Mouse (Mus musculus) thymus, postnatal 25 days (tissue): ENCODE measurements at regions not wholly inside any gene's neighbourhood (a gene's known extent, or its start where the extent isn't known, plus 50 kb on each side); places are given as distances from the start of the nearest gene placed in this dataset.
A peak's percentile ranks its signal among the peaks of the same experiment; 100 is the strongest.
"Not testable (repeated sequence)": the region's sequence is repeated elsewhere in the genome, so short reads cannot be mapped to it uniquely, and the experiment has no call there.

Experiments
- DNase-seq: peaks from one replicate; pipeline ENCODE4 v3.0.0; 2022

DNA sequence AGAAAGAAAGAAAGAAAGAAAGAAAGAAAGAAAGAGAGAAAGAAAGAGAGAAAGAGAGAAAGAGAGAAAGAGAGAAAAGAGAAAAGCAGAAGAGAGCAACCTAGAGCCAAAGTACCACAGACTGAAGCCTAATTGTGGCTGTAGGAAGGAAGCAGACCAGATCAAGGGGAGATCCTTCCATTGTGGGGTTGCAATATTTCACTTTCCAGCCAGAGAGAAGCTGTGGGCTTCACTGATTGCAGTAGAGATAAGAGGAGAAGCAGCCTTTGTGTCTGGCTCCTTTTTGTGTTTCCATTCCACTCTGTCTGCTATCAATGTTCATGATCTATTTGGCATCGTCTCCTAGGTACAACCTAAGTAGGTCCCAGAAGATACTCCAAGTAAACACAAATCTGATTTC is 79.0 kb upstream of the Xcl1 start:
- DNase-seq = no peak

- no peak for DNase-seq
These were observed 78.1 kb upstream of the Xcl1 start for GRCm38 (mm10) chr1:165013428-165013827.

GRCm38 (mm10) chr1:165012376-165012775 is 77.0 kb upstream of the Xcl1 start:
- DNase-seq = no peak

- peak; percentile 49 for DNase-seq
These were observed 64.2 kb upstream of the Xcl1 start for GRCm38 (mm10) chr1:164999515-164999914.

DNA sequence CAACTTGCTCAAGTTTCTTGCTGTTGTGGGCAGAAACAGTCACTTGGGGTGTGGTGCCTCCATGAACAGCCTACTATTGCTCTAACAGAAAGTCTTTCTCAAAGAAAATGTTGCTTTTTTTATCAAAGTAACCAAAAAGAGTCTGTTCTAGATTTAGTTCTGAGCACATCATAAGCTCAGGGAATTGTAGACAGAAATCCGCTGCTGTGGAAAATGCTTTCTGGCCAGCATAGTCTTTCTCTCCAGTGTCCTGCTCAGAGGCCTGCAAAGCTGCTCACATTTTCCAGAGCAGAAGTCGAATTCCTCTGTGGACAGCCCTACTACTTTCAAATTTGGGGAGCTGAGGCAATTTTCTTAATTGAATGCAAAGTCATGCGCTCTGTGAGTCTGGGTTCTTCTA is 63.3 kb upstream of the Xcl1 start:
- DNase-seq = no peak

DNA sequence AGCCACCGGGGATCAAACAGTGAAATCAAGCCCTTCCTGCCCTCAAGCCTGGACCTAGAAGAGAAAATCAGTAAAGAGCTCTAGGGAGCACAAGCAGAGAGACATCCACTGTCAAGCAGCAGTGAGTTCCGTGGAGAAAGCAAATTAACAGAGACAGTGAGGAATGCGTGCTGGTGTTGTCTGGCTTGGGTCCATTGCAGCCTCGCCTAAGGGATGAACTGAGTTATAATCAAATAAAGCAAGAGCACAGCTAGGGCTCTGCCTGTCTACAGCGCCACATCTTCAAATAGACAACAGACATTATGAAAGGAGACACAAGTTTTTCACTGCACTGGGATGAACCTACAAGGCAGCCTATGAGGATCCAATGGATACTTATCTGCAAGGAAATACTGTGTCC is 62.3 kb upstream of the Xcl1 start:
- no peak for DNase-seq

- DNase-seq = no peak
These were observed 58.9 kb upstream of the Xcl1 start for GRCm38 (mm10) chr1:164994247-164994660.

GRCm38 (mm10) chr1:164993175-164993875 is 58.0 kb upstream of the Xcl1 start:
- not testable (repeated sequence) for DNase-seq

- DNase-seq = no peak
These were observed 53.7 kb upstream of the Xcl1 start for GRCm38 (mm10) chr1:164988982-164989381.

GRCm38 (mm10) chr1:164988191-164988590 is 52.9 kb upstream of the Xcl1 start:
- DNase-seq = no peak

GRCm38 (mm10) chr1:164985521-164985920 is 50.2 kb upstream of the Xcl1 start:
- not testable (repeated sequence) for DNase-seq
